Mouse (Mus musculus) MEL (cell line): ENCODE measurements around the gene Sun2.

Source experiments
- CHD1 ChIP-seq: IDR thresholded peaks from 2 replicates; pipeline ENCODE4 v1.6.1; 2012; ENCODE audit warnings: low read depth, mild to moderate bottlenecking, inconsistent platforms, low read length, improper control_type of control experiment
- CTCF ChIP-seq, 3 experiments: IDR thresholded peaks in 2 of 3; conservative IDR thresholded peaks in 1 of 3; 2 replicates each; pipeline ENCODE4 v1.5.1; 2011 to 2012; ENCODE audit warnings: low read length in 3 of 3, low read depth in 2 of 3, mild to moderate bottlenecking in 2 of 3, improper control_type of control experiment in 1 of 3, inconsistent platforms in 1 of 3, mixed read lengths in 1 of 3, moderate library complexity in 1 of 3; ENCODE audit not compliant: control insufficient read depth in 1 of 3, insufficient read depth in 1 of 3, poor library complexity in 1 of 3, severe bottlenecking in 1 of 3
- GABPA ChIP-seq: IDR thresholded peaks from 2 replicates; pipeline ENCODE4 v1.6.1; 2012; ENCODE audit warnings: low read depth, mild to moderate bottlenecking, inconsistent platforms, low read length, improper control_type of control experiment, moderate library complexity
- MAFK ChIP-seq: IDR thresholded peaks from 2 replicates; pipeline ENCODE4 v1.6.1; 2011; ENCODE audit warnings: low read depth, mild to moderate bottlenecking, low read length, improper control_type of control experiment, borderline replicate concordance
- MEF2A ChIP-seq: IDR thresholded peaks from 2 replicates; pipeline ENCODE4 v1.6.1; 2014; ENCODE audit warnings: low read depth, mild to moderate bottlenecking, inconsistent platforms, low read length, improper control_type of control experiment; ENCODE audit not compliant: poor library complexity, insufficient replicate concordance, severe bottlenecking; ENCODE audit errors: extremely low read depth
- POLR2A ChIP-seq, 2 experiments: IDR thresholded peaks; 2 replicates each; pipeline ENCODE4 v1.6.1; 2011 to 2012; ENCODE audit warnings: low read length in 2 of 2, mild to moderate bottlenecking in 2 of 2, control low read depth in 1 of 2, improper control_type of control experiment in 1 of 2, low read depth in 1 of 2, moderate library complexity in 1 of 2; ENCODE audit not compliant: control insufficient read depth in 1 of 2, insufficient read depth in 1 of 2, poor library complexity in 1 of 2
- RAD21 ChIP-seq: IDR thresholded peaks from 2 replicates; pipeline ENCODE4 v1.6.1; 2011; ENCODE audit warnings: mild to moderate bottlenecking, low read depth, low read length, improper control_type of control experiment
- TBP ChIP-seq: IDR thresholded peaks from 2 replicates; pipeline ENCODE4 v1.8.0; 2011; ENCODE audit warnings: low read depth, low read length, improper control_type of control experiment
- ZC3H11A ChIP-seq: IDR thresholded peaks from 2 replicates; pipeline ENCODE4 v1.6.1; 2012; ENCODE audit warnings: low read depth, mild to moderate bottlenecking, inconsistent platforms, low read length, improper control_type of control experiment
- ZKSCAN1 ChIP-seq: IDR thresholded peaks from 2 replicates; pipeline ENCODE4 v1.6.1; 2012; ENCODE audit warnings: low read depth, mild to moderate bottlenecking, inconsistent platforms, low read length, improper control_type of control experiment, moderate library complexity

- TF ChIP-seq CTCF (IDR thresholded peaks at IDR 0.05 in 2 of 3, conservative IDR thresholded peaks at IDR 0.05 in 1 of 3; ENCODE audit: control insufficient read depth in 1 of 3, insufficient read depth in 1 of 3, low read depth in 2 of 3, low read length in 3 of 3, poor library complexity in 1 of 3, severe bottlenecking in 1 of 3) (no peak), TBP (no peak), RAD21 (no peak), POLR2A (IDR thresholded peaks at IDR 0.05; ENCODE audit: control insufficient read depth in 1 of 2, insufficient read depth in 1 of 2, low read depth in 1 of 2, low read length in 2 of 2, poor library complexity in 1 of 2) (no peak), CHD1 (no peak), MEF2A (no peak), ZKSCAN1 (no peak), MAFK (no peak), ZC3H11A (no peak), GABPA (no peak)
Measured at GRCm38 (mm10) chr15:79753420-79753752, 11.1 kb upstream of the Sun2 start.
